Mouse (Mus musculus) layer of hippocampus, postnatal 10 days (tissue): ENCODE measurements around the gene Rtp2. TPM values are rescaled to one million over a fixed set of nuclear protein-coding genes. Genes with fewer than 3 reads are reported as not detected.
A peak's percentile ranks its signal among the peaks of the same experiment; 100 is the strongest.

ENCODE experiments used
- DNase-seq, 2 experiments: peaks; one replicate each; pipeline ENCODE4 v3.0.0; 2021; ENCODE audit warnings: low spot score in 2 of 2
- long read RNA-seq: library from polyadenylated mRNA; stranded (forward); transcript quantifications from one replicate; pipeline ENCODE4 v2.0.0, GENCODE M21; 2023
- total RNA-seq, 2 experiments: library from RNA; stranded (reverse); gene quantifications; 2 replicates each; pipeline ENCODE4 v1.2.3; 2021

Rtp2 gene
- 1 to 10 TPM in 1 of 2 experiments, under 1 TPM in 1; 0.82 to 1.1 TPM for total RNA-seq
- long read RNA-seq = 0 reads

DNA sequence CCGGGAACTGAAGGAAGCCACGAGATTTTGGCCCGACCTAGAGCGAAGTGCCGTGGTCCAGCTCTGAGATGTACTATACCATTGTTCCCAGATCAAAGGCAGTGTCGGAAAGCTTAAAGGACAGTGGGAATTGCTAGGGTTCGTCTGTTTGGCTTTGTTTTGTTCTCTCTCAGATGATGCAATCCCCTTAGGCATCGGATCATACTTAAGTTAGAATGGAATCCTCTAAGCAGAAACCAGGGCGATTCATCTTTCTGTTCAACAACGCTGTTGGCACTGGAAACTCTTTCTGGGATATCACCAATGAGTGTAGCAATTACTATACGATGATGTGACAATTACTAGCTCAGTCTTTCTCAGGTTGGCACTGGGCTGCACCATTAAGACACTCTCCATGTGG, at the start of gene Rtp2:
Gene Rtp2, minus strand, starts transcription at position 101 of the 400 bp plus-strand sequence.
- DNase-seq = peak in 1 of 2 experiments; percentile 3

DNA sequence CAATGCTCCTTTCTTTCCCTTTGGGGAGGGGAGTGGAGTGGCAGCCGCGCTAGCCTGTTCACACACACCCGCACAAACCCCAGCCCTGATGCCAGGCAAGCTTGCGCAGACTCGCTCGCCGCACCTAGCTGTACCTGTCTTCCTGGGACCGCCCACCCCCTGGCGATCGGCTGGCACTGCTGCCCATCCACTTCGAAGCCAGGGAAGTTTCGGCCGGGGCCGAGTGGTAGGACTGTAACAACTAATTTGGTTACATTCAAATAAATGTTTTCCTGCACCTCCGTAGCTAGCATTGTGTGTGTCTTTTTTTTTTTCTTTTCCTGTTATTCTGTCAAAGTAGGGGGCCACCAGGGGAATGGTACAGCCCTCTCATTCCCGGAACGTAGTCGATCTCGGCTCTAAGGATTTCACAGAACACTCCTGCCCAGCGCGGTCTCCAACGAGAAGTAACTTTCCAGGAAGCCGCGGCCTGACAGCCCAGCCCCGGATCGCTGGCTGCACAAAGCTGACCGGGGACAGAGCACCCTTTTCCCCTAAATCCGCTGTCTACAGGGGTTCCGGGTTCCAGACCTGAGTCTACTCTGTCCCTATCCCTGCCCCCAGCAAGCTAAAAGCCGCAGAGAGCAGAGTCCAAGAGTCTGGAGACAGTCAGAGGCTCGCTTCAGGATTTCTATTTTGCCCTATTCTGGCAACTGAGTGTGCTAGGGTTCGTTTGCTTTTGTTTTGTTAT, 49.0 kb upstream of the Rtp2 start:
- no peak for DNase-seq

DNA sequence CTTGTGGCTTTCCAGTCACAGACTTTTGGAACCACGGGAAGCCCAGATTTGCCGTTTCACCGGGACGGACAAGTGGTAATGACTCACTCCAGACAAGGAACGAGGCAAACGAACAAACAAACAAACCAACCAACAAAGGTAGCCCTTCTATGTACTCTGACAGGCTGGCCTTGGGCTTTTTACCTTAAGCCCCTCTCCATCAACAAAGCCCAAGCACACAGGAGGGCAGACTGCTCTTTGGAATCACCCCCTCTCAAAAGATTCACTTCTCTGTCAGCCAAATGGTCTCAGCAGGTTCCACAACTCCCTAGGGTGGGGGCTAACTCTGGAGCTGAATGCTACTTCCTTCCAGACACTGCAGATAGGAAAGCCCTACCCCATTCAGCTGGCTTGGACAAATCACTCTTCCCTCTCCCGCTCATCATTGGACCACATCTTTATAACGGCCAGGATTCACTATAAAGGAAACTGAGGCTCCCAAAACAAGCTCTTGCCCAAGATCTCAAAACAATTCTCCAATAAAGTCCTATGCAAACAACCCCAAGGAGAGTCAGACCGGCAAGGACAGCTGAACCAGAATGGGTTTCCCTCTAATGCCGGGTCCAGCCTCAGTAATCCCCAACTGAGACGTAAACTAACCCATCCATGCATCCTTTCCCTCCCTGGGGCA, 48.1 kb upstream of the Rtp2 start:
- no peak for DNase-seq

DNA sequence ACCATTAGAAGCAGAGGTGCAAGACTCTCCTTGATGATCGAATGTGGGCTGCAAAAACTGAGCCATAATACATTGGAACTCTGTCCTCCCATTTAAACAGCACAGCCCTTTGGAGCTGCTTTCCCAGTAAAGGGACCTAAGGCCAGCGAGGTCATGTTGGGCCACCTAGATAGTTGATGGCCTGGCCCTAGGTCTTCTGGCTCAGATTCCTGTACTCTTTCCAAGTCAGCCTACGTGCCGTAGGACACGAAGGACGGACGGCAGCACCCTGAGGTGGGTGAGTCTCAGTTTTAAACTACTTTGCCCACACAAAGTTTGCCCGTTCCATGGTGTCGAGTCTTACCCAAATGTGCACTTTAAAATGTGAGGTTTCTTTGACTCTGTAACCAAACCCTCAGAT, 47.3 kb upstream of the Rtp2 start:
- no peak for DNase-seq

DNA sequence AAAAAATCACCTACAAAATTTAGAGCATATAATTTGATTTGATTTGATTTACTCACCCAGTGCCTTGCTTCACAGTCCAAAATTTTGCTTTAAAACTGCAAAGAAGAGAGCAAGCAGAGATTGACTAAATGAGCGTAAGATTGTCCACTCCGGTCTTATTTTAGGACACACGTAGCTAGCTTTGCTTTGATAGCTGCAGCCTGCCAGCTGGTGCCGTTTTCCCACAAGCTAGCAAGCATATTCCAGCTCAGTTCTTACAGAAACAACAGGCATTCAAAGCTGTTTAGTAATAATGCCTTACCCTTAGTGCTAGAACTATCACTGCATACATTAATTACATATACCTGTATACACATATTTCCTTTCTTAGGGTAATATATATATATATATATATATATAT, 46.3 kb upstream of the Rtp2 start:
- no peak for DNase-seq

DNA sequence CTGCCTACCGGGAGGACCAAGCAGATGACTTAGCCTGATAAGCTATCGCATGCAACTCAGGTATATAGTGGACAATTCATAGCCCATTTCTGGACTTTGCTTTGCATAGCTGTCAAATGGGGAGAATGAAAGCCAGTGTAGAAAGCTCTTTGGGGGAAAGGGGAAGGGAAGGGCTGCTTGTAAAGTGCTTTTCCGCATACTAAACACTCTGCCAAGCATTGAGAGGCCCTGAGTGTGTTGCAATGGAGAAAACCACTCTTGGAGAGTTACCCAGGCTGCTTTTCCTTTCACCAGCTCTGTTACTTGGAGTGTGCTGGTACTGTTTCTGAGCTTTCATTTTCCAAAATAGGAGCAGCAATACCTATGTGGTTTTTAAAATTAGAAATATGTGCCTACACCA, 45.5 kb upstream of the Rtp2 start:
- no peak for DNase-seq

DNA sequence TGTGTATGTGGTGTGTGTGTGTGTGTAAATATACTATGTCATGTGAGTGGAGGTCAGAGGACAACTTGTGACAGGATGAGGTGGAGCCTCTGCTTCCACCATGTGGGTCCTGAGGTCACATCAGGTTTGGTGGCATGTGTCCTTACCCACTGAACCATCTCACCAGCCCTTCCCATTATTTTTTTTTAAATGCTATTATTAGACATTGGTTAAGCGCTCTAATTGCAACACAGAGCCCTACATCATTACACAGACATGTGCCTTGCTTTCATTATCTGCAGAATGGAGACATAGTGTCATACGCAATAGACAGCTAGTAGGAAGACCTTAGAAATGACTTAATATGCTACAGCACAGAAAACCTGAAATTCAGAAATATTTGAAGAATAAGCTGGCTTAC, 44.0 kb upstream of the Rtp2 start:
- DNase-seq = no peak

DNA sequence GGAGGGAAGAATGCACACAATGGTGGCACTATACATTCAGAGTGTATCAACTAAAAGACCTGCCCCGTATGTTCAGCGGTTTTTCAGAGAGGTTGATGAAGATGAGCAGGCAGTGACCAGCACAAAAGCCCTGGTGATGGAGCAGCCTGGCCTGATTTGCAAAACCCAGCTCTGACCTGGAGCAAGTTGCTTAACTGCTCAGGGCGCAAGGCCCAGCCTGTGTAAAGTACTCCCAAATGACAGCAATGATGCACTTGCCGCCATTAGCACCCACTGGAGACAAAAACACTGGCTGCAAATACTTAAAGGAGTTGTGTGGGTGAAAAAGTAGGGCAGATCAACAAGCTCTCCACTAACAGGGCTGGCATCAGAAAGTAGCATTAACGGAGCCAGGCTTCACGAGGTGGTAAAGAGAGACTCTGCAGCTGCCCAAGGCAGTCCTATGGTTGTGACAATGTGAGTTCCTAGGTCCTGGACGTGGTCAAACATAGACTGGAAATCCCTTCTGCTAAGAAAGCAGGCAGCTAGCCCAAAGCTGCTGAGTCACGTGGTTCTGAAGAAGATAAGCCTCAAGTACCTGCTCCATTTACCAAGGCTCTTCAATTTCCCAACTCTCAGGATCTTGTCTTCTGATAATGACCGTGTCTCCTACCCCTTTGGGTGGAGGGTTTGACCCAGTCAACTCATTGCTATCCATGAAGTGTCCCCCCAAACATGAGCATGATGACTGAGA, 41.6 kb upstream of the Rtp2 start:
- no peak for DNase-seq

DNA sequence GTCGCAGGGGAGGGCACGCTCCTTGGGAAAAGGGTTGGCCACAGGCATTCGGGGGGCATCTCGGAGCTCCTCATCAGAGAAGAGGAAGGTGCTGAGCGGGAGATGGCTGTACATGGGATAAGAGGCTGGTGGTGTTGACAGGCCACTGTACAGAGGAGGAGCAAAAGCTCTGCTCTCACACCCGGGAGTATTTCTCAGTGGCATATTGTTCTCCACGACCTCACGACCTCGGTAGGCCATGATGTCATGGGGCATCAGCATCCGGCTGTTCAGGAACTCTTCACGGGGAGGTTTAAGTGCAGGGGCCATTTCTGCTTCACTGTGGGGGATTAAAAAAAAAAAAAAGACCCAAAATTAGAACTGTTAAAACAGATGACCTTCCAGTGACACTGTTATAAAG, 40.7 kb upstream of the Rtp2 start:
- DNase-seq = no peak

DNA sequence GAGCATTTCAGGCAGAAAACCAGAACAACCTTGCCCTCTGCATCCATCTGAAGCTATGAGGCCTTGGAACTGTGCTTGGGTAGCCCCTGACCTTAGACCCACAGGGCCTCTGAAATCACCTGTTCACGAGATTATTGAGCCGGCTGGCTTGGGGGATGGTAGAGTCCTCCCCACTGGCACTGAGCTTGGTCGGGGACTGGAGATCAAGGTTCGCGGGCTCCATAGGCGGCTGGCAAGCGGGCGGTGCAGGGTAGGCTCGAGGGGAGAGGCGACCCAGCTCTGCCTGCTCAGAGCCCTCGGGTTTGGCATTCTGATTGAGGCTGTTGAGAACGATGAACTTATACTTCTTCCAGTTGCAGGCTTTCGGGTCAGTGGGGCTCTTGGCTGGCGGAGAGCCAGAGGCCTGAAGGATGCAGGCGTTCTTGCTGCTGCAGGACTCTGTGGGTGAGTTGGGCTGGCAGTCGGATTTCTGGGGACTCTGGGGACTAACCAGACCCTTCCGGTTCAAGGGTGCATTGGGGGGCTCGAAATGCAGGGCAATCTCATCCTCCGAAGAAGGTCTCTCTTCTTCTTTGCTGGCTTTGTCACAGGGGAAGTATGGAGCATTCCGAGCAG, 40.0 kb upstream of the Rtp2 start:
- DNase-seq = no peak

DNA sequence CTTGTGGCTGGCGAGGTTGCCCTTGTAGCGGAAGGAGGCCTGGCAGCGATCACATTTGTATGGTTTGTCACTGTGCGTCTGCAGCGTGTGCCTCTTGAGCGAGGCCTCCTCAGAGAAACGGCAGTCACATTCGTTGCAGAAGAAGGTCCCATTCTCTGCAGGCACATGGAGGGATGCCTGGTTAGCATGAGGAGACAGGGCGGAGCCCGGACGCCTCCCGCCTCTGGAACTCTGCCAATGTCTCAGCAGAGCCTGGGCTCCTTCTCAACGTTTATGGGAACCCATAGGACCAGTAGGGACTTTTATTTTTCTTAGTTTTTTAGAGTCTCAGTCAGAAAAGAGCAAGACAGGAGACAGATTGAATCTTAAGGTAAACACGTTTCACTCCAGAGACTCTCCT, 37.7 kb upstream of the Rtp2 start:
- no peak for DNase-seq

DNA sequence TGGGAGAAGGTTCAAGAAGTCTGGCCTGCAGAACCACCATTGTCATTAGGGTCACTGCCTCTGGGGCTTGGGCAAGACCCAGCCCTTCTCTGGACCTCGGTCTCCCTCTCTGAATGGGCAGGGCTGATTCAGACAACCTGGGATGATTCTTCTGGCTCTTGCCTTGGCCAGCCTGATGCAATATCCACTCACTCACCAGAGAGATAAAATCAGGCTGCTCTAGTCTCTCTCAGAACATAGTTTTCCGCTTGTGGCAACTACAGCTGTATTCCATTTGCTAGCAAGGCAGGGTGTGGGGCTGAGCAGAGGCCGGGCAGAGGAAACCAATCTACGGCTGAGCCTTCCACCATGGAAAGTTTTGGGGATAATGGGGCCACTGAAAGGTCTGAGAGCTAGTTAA, 36.7 kb upstream of the Rtp2 start:
- DNase-seq = no peak

DNA sequence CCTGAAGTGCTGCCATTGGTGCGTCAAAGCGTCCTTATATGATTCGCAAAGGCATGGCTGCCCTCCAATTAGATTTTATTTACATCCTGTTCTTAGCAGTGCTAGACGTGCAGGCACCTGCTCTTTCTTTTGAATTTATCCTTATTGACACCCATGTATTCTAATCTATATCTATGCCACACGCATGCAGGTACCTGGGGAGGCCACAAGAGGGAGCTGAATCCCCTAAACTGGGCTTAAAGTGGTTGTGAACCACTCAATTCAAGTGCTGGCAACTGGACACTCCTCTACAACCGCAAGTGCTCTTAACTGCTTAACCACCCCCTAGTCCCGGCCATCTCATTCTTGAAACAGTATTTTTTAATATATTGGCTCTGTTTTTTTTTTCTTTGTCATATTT, 35.1 kb upstream of the Rtp2 start:
- DNase-seq = no peak

DNA sequence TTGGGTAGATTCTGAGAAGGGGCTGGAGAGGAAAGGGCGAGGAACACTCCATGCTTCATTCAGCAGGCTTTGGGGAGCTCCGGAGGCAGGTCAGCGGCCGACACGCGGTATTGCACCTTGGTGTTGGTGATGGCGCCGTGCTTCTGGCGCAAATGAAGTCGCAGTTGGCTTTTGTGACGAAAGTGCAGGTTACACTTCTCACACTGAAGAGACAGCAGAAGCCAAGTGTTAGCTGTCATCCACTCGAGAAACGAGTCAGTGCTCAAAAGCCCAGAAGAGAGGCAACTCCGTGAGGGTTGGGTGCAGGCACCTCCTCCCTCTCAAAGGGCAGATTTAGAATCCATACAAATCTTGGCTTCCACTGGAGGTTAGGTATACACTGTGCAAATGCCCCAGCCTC, 33.9 kb upstream of the Rtp2 start:
- no peak for DNase-seq

DNA sequence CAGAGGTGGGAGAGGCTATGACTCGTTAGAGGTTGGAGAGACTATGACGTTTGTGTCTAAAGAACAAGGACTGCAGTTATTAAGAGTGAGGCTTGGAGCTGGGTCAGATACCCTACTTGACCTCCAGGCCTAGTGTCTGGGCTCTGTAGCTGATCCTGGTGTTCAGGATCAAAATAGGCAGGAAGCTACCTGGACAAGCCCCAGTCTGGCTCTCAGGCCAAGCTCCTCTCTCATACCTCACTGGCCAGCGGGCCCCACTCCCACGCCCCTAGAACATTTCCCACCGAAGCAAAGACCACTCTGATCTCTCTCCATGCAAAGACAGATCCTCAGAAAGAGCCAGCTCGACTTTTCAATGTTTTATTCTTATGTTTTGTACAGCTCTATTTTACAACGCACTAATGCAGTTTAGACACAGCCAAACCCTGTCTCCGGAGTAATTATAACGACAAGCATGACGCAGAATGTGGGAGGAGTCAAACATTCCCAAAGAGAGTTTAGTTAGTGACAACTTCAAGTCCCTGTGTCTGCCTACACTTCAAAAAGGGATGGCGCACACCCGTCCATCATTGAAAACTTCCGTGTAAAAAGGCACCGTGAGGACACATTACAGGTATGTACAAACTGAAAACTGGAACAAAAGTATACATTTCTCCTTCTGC, 32.6 kb upstream of the Rtp2 start:
- DNase-seq = no peak

DNA sequence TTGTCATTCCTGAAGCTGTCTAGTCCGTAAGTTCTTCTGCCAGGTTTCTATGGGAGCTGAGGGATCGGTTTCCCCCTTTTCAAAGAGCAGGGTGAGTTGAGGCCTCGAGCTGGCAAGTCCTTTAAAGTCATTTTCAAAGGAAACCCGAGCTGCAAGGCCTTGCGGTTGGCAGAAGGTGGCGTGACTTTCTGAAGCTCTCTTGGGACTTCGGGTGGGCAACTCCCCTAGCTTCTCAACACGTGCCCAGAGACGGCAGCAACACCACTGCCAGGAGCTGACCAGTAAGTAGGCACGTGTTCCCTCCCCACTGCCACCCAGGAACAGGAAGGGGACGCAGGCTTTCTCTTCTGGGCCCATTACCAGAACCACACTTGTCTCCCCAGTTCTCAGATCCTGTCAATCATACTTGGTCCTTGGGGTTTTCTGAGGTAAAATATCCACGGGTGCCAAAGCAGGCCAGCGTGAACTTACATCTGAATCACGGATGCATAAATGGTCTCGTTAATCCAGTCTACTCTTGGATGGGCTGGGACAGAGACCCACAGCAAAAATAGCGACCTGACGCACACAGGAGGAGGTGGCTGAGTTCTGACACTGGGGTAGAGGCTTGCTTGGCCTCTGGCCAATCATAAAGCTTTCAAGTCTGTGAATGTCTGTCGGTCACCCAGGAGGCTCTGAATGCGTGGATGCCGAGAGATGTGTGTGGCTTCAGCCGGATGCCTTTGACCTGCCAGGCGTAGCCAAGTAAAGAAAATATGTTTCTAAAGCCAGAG, 31.9 kb upstream of the Rtp2 start:
- peak in 1 of 2 experiments; percentile 58 for DNase-seq

DNA sequence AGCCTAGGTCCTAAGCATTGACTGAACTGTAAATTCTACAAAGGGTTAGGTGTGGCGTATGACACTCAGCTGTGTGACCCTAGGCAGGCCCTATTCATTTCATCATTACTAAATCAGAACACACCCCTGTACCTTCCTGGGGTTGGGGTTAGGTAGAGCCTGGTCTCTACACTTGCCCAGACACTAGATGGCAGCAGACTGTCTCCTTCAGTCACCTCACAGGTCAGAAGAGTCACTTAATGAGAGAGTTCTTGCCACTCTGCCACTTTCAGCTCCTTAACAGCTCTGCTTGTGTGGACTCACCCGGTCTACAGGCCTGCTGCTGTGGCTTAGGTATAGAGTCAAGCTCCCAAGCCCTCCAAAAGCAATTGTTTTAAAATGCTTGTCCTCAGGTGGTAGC, 30.2 kb upstream of the Rtp2 start:
- DNase-seq = no peak

DNA sequence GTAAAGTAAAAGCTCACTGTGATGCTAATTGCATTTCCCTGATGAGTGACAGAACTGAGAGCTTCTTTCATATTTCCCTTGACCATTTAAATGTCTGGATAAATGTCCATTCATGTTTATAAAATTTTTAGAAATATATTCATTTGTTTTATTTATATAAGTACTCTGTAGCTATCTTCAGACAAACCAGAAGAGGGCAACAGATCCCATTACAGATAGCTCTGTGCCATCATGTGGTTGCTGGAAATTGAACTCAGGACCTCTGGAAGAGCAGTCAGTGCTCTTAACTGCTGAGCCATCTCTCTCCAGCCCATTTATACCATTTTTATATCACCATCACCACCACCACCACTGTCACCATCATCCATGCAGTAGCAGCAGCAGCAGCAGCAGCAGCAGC, 26.7 kb upstream of the Rtp2 start:
- DNase-seq = no peak

DNA sequence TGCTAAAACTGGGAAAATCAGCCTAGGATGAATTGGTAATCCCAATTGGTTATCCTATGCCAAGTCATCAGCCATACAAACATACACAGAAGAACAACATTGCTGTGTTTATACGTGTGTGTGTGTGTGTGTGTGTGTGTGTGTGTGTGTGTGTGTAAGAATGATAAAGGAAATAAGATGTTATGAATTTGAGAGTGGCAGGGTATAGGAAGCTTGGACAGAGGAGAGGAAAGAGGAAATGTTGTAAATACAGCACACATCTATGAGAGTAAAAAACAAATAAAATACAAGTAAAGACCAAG, 21.7 kb upstream of the Rtp2 start:
- DNase-seq = no peak

DNA sequence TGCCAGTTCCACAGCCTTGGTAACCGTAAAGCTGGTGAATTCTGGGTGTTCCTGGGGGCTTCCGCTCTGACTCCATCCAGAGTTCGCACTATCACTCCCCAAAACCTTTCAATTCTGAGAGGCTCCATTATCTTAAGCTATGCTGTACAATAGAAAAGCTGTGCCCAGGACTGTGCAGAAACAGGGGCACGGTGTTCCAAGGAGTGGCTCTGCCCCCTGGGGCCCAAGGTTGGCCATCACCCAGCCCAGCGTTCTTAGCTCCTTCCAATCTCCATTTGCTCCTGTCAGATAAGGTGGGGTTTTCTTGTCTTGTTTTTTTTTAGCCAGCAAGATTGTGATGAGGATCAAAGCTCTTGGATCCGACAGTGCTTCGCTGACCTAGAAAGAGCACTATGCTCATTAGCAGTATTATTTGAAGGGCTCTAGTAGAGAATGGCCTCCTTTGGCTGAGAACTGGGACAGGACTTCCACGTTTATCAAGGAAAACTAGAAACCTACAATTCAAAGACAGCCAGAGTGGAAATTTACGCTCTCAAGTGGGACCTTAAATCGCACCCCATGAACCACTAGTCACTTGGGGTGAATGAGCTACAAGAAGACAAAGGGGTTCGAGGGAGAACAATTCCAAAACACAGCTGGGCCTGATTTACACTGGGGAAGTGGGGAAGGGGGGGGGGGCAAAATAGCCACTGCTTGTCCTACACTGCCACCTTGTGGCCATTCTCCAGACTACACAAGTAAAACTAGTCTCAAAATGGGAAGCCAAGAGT, 21.2 kb upstream of the Rtp2 start:
- DNase-seq = peak; percentile 68 to 78
